Mouse (Mus musculus) embryonic fibroblast, embryonic 13.5 days (primary cell): ENCODE measurements around the gene Smtn.

Source experiments
- CTCF ChIP-seq: IDR thresholded peaks from 2 replicates; pipeline ENCODE4 v1.5.1; 2011; ENCODE audit warnings: mild to moderate bottlenecking, control low read depth, low read length, moderate library complexity, borderline replicate concordance; ENCODE audit not compliant: insufficient read depth
- POLR2A ChIP-seq: IDR thresholded peaks from 2 replicates; pipeline ENCODE4 v1.6.1; 2011; ENCODE audit warnings: low read depth, mild to moderate bottlenecking, control low read depth, low read length, moderate library complexity

DNA sequence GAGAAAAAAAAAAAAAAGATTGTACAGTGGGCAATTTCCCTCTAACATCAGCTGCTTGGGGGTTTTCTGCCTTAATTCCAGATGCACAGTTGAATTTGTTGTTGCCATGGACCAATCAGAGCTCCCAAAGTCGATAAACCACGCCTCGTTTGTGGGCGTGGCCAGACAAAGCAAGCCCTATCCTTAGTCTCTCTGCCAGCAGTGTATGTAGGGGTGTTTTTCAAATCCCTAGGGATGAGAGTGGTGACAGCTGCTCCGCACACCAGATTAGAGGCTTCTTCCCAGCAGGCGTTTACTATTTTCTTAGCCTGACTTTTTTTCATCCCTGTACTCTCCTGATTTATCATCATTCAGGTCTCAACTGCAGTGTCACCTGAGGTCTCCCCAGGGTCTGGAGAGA, 7.6 kb upstream of the Smtn start:
- TF ChIP-seq POLR2A (no peak), CTCF (no peak)
